Mouse (Mus musculus) small intestine, adult 2 months (tissue): ENCODE data around the gene Cacfd1.

ENCODE experiments used
- CTCF ChIP-seq: fragments of 200-500 bp; IDR thresholded peaks from 2 replicates; pipeline ENCODE4 v1.5.1; 2012; ENCODE audit warnings: low read depth, mild to moderate bottlenecking, control low read depth, inconsistent platforms, low read length, moderate library complexity, mixed read lengths; ENCODE audit not compliant: insufficient replicate concordance, insufficient read length; ENCODE audit errors: extremely low read depth
- POLR2A ChIP-seq: fragments of 200-500 bp; IDR thresholded peaks from 2 replicates; pipeline ENCODE4 v1.6.1; 2012; ENCODE audit warnings: low read depth, mild to moderate bottlenecking, control low read depth, inconsistent platforms, low read length, moderate library complexity

- no peak for TF ChIP-seq CTCF
- TF ChIP-seq POLR2A, result no peak
These were observed 39.7 kb downstream of the Cacfd1 start for GRCm38 (mm10) chr2:27049408-27049807.
